Mouse (Mus musculus) G1E-ER4 (cell line): Measurements from ENCODE around the gene Cebpb. TPM values are rescaled to one million over a fixed set of nuclear protein-coding genes. Genes with fewer than 3 reads are reported as not detected.

Experiments
- GATA1 ChIP-seq: IDR thresholded peaks from one replicate; pipeline ENCODE4 v1.8.0; 2012; ENCODE audit warnings: low read length, inconsistent platforms
- polyA plus RNA-seq: library from polyadenylated mRNA; stranded (reverse); fragments of >175 nt; gene quantifications from 2 replicates; pipeline ENCODE4 v1.2.3, GENCODE M21; 2012

The Cebpb gene
- polyA plus RNA-seq, 1 experiment = 82.2 TPM

DNA sequence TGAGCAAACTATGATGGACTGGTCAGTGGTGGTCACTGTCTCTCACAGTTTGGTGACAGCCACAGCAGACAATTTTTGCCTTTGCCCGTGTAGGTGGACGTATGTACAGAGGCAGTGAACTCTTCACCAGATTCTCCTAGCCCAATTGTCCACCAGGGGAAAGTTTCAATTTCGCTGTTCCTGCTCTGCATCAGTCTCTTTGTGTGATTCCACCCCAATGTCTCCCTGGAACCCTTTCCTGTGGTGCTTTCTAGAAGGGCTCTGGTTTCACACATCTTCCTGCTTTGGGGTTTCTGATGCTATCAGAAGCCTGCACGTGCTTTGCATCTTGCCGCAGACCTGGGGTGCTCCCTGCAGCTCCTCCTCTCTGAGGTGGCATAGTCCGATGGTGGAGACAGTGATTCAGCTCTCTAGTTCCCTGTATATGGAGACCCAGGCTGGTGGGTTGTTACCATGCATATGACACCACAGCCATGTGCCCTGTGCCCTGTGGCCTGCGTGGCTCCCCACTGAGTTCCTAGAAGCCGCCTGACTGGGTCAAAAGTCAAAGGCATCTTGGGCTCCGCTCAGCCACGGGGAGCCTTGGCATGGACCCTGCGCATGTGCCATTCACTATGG is 35.0 kb downstream of the Cebpb start:
- no peak for TF ChIP-seq GATA1

GRCm38 (mm10) chr2:167725879-167726278 is 37.2 kb downstream of the Cebpb start:
- TF ChIP-seq GATA1 = no peak

- no peak for TF ChIP-seq GATA1
Observed at GRCm38 (mm10) chr2:167727161-167727560, 38.4 kb downstream of the Cebpb start.

DNA sequence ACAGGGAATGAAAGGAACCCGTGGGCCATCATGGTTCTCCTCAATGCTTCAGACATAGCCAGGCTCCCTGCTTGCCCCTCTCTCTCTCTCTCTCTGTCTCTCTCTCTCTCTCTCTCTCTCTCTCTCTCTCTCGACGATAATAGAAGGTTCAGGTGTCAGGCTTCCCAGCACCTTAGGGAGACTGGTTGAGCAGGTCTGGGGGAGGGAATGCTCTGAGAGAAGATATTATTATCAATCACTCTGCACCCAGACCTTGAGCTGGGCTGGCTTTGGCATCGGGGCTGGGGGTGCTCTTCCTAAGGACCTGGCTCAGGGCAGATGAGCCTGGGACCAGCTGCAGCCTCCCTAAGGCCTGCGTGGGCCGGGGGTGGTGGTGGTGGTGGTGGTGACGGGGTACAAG is 41.3 kb downstream of the Cebpb start:
- no peak for TF ChIP-seq GATA1

DNA sequence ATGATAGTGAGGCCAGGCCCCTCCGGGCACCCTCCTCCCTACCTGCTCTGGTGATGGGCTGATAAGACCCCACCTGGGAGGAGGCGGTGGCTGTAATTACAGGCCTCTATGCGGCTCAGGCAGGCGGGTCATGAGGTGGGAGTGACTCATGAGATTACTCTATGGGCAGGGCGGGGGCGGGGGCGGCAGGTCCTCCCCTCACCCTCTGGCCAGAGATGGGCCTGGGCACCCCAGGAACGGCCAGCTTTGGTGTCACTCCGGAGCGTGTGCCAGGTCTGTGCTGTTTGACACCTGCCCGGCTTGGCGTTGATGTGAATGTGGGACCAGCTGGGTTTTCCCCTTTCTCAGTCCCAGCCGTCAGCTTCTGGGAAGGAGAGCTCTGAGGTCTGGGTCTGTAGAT is 42.4 kb downstream of the Cebpb start:
- TF ChIP-seq GATA1 = no peak

- TF ChIP-seq GATA1 = no peak
Observed at GRCm38 (mm10) chr2:167734861-167735260, 46.1 kb downstream of the Cebpb start.

GRCm38 (mm10) chr2:167739030-167739429 is 50.3 kb downstream of the Cebpb start:
- no peak for TF ChIP-seq GATA1

Other genes starting within 250 kb of the Cebpb start
- gene Rnf114, start 196.3 kb upstream of the Cebpb start, polyA plus RNA-seq = 14.3 and 18.9 TPM in 2 replicates
- 31.5 and 36.0 TPM in 2 replicates for gene Spata2, start 196.0 kb upstream of the Cebpb start, polyA plus RNA-seq
- gene Snai1, start 150.7 kb upstream of the Cebpb start, polyA plus RNA-seq = not detected in 2 replicates
- gene Ube2v1, start 56.8 kb upstream of the Cebpb start, polyA plus RNA-seq = 264 and 271 TPM in 2 replicates
- not detected in 2 replicates for gene Gm20431, start 27.4 kb upstream of the Cebpb start, polyA plus RNA-seq
- 36.1 and 47.2 TPM in 2 replicates for gene Tmem189, start 907 bp downstream of the Cebpb start, polyA plus RNA-seq
- gene Ptpn1, start 243.1 kb downstream of the Cebpb start, polyA plus RNA-seq = 39.4 and 49.5 TPM in 2 replicates